Mouse (Mus musculus) 3T3-L1 (cell line): ENCODE data around the gene Unc119b.
"Not testable (repeated sequence)": the region's sequence is repeated elsewhere in the genome, so short reads cannot be mapped to it uniquely, and the experiment has no call there.

ENCODE experiments used
- DNase-seq: peaks from one replicate; pipeline ENCODE4 v3.0.0-alpha.2; 2015; ENCODE audit warnings: low read depth, low spot score

Gene Unc119b

GRCm38 (mm10) chr5:115139124-115139523, 4.3 kb upstream of the Unc119b start:
- DNase-seq, result peak; percentile 55

GRCm38 (mm10) chr5:115133358-115134066, 1.3 kb downstream of the Unc119b start:
- DNase-seq, result peak; percentile 33

DNA sequence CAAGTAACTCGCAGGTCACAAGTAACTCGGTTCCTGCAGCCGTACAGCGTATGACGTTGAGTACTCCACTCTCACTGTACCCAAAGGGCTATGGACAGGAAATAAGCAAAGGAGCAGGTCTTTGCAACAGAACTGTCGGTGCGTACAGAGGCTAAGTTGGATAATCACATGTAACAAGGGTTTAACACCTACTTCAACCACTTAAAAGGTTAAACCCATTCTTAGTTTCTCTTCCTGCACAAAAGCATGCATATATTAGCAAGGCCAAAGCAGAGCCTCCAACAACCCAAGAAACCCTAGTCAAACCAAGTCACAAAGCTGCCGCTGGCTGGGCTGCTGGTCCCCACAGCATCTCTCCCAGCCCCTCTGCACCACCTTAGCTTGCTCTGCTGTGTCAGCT, 2.3 kb downstream of the Unc119b start:
- DNase-seq, result no peak

DNA sequence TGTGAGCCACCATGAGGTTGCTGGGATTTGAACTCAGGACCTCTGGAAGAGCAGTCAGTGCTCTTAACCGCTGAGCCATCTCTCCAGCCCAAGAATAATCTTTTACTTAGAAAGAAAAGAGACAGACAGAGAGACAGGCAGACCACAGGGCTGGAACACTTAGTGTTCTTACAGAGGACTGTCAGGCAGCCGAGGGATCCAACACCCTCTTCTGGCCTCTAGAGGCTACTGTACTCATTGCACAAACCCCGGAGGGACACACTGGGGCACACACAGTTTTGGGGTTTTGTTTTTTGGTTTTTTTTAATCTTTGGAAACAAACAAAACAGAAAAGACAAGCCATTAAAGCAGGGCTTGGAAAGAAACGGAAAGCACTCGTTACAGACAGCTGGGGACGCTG, 5.4 kb downstream of the Unc119b start:
- no peak for DNase-seq

- no peak for DNase-seq
Observed at GRCm38 (mm10) chr5:115127421-115128179, 7.2 kb downstream of the Unc119b start.

DNA sequence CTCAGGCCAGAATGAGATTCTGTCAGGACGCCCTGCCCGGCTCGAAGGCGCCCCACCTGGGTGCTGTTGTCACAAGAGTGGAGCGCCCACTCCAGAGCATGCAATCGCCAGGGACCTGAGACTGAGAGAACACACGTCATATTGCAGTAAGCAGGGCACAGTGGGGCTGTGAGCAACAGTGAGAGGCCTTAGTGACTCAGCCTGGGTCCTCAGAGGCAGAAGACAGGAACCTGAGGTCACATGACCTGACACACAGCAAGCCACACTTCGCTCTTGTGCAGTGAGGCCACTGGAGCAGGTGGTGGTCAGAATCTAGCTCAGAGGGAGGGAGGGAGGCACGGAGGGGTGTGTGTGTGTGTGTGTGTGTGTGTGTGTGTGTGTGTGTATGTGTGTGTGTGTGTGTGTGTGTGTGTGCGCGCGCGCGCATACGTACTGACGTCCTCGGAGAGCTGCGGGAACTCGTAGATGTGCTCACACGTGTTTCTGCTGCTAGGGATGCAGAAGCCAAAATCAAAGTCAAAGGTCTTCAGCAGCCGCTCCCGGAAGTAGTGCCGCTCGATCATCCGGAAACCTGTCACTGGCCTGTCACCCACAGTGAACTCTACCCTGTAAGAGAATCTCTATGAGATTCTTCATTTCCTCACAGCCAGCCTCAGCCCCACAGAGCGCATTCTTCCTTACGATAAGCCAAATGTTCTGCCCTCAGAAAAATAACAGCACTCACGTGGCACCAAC, 8.0 kb downstream of the Unc119b start:
- DNase-seq, result peak; percentile 41

- DNase-seq, result peak; percentile 90
Observed at GRCm38 (mm10) chr5:115125211-115125871, 9.4 kb downstream of the Unc119b start.

DNA sequence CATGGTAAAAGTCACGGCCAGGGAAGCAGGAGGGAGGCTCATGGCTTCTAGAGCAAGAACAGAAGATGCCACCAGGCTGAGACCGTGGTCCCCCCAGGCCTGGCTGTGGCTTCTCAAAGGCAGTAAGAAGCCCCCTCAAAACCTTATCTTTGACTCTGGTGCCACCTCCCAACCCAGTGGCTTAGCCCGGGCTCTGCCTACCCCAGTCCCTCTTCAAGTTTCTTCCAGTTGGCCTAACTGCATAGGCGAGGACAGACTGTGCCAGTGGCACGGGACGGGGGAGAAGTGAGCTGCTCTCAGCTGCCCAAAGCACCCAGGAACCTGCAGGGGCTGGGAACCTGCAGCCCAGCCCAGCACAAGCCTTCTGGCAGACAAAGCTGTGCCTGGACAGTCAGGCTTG, 10.1 kb downstream of the Unc119b start:
- DNase-seq, result no peak

GRCm38 (mm10) chr5:115120978-115121377, 13.8 kb downstream of the Unc119b start:
- peak; percentile 59 for DNase-seq

DNA sequence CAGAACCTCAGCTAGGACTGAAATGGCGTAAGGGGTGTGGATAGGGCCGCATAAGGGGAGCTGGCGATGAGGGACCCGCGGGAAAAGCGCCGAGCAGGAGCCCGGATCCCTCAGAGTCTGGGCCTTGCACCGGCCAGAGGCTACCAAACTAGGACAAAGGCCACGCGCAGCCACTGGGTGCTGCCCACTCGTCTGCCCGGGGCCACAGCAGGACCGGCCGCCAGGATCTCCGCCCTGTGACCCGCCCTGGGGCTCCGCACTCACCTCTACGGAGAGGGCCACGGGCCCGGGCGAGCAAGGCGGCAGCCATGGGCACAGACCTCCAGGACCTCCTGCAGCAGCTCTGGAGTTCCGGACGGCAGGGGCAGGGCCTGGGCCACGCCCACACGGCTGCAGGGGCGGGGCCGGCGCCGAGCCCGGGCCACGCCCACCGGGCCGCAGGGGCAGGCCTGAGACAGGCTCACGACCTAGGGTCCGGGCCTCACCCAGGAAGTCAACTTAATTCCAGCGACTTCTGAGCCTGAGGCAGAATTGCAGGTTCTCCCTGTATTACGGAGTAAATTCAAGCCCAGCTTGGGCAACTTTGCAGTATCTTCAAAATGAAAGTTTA, 15.7 kb downstream of the Unc119b start, which contains the start of gene Acads:
Gene Acads, minus strand, starts transcription at position 386 of the 610 bp plus-strand sequence.
- DNase-seq, result peak; percentile 82

DNA sequence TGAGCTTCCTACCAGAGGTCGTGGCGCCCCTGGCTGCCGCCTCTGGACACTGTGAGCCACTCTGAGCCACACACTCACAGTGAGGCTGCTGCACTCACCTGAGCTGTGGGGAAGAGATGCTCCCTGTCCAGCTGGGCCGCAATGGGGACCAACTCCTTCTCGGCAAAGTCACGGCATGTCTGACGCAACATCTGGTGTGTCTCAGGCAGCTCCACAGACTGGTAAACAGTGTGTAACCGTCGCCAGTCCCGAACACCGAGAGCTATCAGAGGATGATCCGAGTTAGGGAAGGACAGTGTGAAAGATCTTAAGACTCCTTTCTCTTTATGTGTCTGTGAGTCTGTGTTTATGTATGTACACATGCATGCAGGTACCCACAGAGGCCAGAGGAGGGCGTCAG, 17.3 kb downstream of the Unc119b start:
- DNase-seq, result no peak

GRCm38 (mm10) chr5:115116426-115116825, 18.3 kb downstream of the Unc119b start:
- no peak for DNase-seq

DNA sequence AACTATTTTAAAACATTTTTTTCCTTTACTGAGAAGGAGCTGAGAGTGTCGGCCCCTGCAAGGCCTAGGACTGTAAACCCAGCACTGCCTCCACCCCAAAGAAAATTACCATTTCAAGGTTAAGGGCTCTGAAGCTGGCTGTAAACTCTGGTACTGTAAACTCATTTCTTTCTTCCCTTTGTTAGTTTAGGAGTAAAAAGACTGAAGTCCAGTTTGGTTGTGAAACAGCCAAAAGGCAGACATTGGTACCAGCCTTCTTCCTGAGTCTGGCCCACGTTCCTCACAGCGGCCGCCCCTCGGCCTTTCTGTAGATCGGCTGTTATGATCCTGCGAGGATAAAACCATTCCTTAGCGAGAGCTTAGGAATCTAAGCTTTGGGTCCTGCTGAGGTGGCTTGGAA, 20.3 kb downstream of the Unc119b start:
- no peak for DNase-seq

DNA sequence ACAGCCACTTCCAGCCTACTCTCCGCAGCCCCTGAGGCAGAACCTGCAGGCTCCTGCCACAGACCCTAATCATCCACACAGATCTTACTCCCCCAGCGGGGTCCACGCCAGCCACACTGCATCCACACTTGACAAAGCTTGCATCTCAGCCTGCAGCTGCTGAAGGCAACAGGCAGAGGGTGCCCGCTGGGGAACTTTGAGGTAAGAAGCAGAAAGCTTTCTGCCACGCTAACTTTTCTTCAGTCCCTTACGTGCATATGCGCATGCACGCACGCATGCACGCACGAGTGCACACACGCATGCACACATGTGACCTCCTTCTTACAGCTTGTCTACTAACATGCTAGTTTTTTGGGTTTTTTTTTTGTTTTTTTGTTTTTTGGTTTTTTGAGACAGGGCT, 21.5 kb downstream of the Unc119b start:
- no peak for DNase-seq

DNA sequence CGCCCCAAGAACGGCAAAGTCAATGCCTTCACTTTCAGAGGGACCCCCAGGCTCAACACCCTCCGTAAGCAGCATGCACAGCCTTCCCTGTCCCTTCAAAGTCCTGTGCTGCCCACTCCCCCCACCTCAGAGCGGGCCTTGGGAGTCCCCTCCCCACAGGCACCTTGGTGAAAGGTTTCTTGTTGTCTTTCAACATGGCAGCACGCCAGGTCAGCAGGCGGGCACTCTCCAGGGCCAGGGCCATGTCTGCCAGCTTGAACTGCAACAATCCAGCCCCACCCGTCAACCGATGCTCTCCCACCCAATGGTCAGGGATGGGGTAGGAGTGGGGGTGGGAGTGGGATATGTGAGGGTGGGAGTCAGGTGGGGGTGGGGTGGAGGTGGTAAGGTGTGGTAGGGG, 23.6 kb downstream of the Unc119b start:
- no peak for DNase-seq

GRCm38 (mm10) chr5:115103253-115103652, 31.5 kb downstream of the Unc119b start:
- not testable (repeated sequence) for DNase-seq

DNA sequence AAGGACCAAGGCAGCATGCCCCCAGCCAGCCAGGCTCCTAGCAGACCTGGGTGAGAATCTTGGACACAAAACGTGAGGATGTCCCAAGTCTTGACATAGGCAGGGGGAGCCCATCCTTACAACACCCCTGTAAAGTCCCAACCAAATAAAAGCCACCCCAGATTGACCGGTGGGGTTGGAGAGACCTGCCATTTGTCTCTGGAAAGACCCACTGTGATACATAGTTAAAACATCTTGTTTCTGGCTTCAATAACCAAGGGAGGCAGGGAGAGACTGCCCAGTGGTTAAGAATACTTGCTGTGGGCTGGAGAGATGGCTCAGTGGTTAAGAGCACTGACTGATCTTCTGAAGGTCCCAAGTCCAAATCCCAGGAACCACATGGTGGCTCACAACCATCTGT, 32.5 kb downstream of the Unc119b start:
- DNase-seq, result no peak

DNA sequence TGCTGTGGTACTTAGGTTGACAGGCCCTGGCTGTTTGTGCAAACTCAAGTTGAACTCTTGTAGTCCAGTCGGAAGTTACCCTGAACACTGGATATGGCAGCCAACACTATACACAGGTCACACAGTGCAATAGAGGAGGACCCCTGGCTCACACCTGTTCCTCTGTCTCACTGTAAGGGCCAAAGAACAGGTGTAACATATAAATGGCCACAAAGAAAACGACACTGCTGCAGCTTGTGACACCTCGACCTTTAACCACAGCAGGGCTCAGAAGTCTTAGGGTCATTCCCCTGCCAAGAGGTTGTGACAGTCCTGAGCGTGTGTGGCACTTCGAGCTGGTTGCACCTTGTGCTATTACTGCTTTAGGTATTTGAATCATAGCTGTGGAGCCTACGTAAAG, 34.3 kb downstream of the Unc119b start:
- DNase-seq, result no peak

DNA sequence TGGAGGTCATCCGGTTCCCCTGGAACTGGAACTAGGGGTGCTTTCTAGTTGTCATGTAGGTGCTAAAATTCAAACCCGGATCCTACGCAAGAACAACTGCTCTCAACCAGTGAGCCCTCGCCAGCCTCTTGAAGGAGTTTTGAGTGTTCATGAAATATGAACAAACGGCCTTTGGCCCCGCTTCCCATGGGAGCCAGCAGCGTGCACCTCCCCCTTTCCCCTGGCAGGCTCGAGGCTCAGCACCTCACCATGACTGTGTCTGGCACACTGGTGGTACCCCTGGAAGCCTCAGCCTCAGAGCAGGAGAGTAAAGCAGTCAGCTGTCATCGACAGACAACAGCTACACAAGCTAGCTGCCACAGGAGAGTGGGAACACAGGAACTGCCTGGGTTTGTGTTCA, 34.8 kb downstream of the Unc119b start:
- no peak for DNase-seq

DNA sequence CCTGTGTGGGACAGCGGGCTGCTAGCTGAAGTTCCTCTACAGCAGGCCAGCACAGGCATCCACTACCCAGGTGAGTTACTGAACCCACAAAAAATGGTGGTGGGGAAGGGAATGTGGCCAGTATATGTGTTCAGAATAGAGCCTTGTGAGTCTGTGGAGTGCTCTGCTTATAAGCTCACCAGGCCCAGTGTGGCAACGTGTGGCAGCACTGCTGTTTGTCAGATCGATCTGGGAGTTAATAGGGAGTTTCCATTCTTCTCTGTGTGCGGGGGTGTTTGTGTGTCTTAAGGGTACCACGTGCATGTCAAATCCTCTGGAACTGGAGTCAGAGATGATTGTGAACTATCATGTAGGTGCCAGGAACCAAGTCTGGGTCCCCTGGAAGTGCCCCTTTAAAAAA, 35.2 kb downstream of the Unc119b start:
- DNase-seq, result no peak

GRCm38 (mm10) chr5:115098195-115098594, 36.6 kb downstream of the Unc119b start, which contains the start of gene Gm10401:
Gm10401 (minus strand) TSS chr5:115098295.
- DNase-seq, result no peak
